Mouse (Mus musculus) erythroblast, embryonic 14.5 days (primary cell): ENCODE results near the gene Ankrd23. TPM values are rescaled to one million over a fixed set of nuclear protein-coding genes. Genes with fewer than 3 reads are reported as not detected.

Experiments
- H3K27me3 ChIP-seq: 2 replicates; pipeline ENCODE4 v1.6.1; 2012; ENCODE audit warnings: inconsistent platforms; ENCODE audit not compliant: control insufficient read depth
- H3K36me3 ChIP-seq: 2 replicates; pipeline ENCODE4 v1.6.1; 2012; ENCODE audit warnings: mild to moderate bottlenecking, inconsistent platforms; ENCODE audit not compliant: control insufficient read depth
- H3K4me1 ChIP-seq: 2 replicates; pipeline ENCODE4 v1.6.1; 2012; ENCODE audit warnings: inconsistent platforms; ENCODE audit not compliant: control insufficient read depth
- H3K4me3 ChIP-seq: replicated peaks from 2 replicates; pipeline ENCODE3; 2012; ENCODE audit warnings: moderate library complexity, mild to moderate bottlenecking, inconsistent platforms
- H3K9me3 ChIP-seq: 2 replicates; pipeline ENCODE4 v1.6.1; 2012; ENCODE audit warnings: low read length, inconsistent platforms, mixed read lengths; ENCODE audit not compliant: control insufficient read depth
- GATA1 ChIP-seq: IDR thresholded peaks from 2 replicates; pipeline ENCODE4 v1.6.1; 2012; ENCODE audit warnings: low read length, inconsistent platforms, mixed read lengths
- TAL1 ChIP-seq: IDR thresholded peaks from 3 replicates; pipeline ENCODE4 v1.6.1; 2012; ENCODE audit warnings: low read length, inconsistent platforms, mixed read lengths
- polyA plus RNA-seq: library from polyadenylated mRNA; stranded (reverse); fragments of >175 nt; gene quantifications from 2 replicates; pipeline ENCODE4 v1.2.3, GENCODE M21; 2012

Ankrd23 gene
- polyA plus RNA-seq, 1 experiment, result 0.11 TPM

DNA sequence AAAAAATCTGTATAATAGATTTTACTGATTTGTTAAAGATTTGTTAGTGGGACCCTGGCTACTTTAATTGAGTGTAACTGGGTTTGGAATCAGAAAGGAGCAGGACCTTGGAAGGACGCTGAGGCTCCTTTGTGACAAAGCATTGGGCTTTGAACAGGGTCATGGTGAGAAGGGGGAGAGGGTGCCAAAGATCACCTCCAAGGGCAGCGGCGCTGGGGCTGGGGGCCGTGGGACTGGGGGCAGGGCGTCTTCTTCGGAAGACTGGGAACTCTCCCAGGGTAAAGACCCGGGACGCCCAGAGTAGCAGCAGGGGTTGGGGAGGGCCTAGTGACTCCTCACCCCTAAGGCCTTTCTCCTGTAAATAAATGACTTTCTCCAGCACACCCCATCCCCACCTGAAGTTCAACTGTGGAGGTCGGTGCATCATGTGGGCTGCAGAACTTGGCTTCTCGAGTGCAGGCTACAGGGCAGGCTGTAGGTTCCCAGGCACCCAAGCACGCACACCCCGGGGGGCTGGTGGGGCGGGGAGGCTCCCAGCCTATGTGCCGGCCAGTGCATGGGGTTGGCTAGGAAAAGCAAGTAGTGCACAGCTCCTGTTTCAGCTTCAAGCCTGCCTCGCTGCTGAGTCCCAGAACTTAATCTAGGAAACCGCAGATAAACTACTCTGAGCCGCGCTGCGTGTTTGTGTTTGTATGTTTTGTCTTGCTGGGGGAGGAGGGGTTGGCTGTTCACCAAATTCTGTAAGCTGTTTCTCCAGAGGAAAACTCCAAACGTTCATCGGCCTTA lies 31.3 kb upstream of the Ankrd23 start:
- no peaks in the 10 kb centered on the region for H3K36me3 ChIP-seq
- H3K9me3 ChIP-seq, result no peaks in the 10 kb centered on the region
- TF ChIP-seq GATA1, result no peak
- no peak for TF ChIP-seq TAL1
- peaks cover 3% of the 10 kb centered on the region for H3K4me1 ChIP-seq
- no peak overlapping the region for H3K4me3 ChIP-seq
- H3K27me3 ChIP-seq, result peaks cover 4% of the 10 kb centered on the region

GRCm38 (mm10) chr1:36566425-36566824 lies 29.7 kb upstream of the Ankrd23 start:
- TF ChIP-seq TAL1 (no peak), GATA1 (no peak)
- peaks cover 12% of the 10 kb centered on the region for H3K27me3 ChIP-seq

DNA sequence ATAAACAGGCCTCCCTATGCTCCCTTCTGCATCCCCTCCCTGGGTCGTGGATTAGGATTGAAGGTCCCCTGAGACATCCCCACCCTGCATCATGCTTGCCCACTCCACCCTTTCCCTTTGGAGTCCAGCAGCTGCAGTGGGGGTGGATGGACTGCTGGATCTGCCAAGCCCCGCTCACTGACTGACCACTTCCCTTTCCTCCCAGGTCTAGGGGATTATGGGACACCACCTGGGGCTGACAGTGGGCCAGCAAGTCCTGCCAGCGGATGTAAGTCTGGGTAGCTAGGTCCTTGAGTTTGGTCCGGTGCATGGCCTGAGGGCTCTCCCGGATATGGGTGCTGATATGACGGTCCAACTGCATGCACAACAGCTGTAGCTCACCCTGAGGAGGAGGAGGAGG lies 27.4 kb upstream of the Ankrd23 start:
- Histone ChIP-seq H3K4me1 (peaks cover 7% of the 10 kb centered on the region), H3K36me3 (no peaks in the 10 kb centered on the region), H3K27me3 (peaks cover 35% of the 10 kb centered on the region), H3K4me3 (no peak overlapping the region), H3K9me3 (no peaks in the 10 kb centered on the region)
- TF ChIP-seq TAL1 (no peak), GATA1 (no peak)

More at GRCm38 (mm10) chr1:36566425-36566824, 29.7 kb upstream of the Ankrd23 start:
- H3K9me3 ChIP-seq, result no peaks in the 10 kb centered on the region
- peaks cover 7% of the 10 kb centered on the region for H3K4me1 ChIP-seq
- H3K36me3 ChIP-seq, result no peaks in the 10 kb centered on the region
- no peak overlapping the region for H3K4me3 ChIP-seq

DNA sequence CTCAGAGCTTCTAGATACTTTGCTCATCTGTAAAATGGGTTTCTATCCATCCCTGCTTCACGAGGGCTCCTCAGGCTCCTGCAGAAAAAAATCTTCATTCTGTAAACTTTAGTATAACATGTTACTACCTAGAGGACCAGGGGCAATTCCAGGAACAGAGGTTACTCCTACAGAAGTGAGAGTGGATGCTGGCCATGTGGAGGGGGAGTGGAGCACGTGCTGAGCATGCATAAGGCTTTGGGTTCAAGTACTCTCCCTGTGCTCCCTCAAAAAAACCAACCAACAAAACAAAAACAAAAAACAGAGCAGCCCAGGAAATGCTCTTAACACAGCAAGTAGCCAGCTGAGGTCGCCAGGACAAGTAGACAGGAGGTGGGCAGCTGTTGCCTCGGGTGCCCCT lies 26.9 kb upstream of the Ankrd23 start:
- peaks cover 40% of the 10 kb centered on the region for H3K27me3 ChIP-seq
- no peak overlapping the region for H3K4me3 ChIP-seq
- no peaks in the 10 kb centered on the region for H3K9me3 ChIP-seq
- TF ChIP-seq GATA1, result no peak
- no peak for TF ChIP-seq TAL1
- no peaks in the 10 kb centered on the region for H3K36me3 ChIP-seq
- H3K4me1 ChIP-seq, result peaks cover 7% of the 10 kb centered on the region

DNA sequence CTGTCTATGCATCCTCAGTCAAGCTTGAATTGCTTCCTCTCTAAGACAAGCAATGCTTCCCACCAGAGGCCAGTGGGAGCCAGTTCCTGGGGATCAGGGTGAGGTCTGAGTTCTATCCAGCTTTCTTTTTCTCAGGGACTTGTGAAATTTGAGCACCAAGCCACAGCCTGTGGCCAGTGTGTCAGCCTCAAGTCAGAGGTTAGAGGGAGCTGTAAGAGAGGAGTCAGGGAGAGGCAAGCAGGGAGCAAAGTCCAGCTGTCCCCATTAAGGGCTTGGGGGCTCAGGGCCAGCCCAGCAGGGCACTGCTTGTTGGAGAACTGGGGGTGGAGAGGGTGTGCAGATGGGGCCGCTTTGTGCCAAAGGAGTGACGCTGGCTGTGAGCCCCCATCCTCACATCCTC lies 26.5 kb upstream of the Ankrd23 start:
- Histone ChIP-seq H3K4me3 (no peak overlapping the region), H3K27me3 (peaks cover 44% of the 10 kb centered on the region), H3K4me1 (peaks cover 7% of the 10 kb centered on the region), H3K36me3 (no peaks in the 10 kb centered on the region), H3K9me3 (no peaks in the 10 kb centered on the region)
- no peak for TF ChIP-seq TAL1
- no peak for TF ChIP-seq GATA1

- no peaks in the 10 kb centered on the region for H3K36me3 ChIP-seq
- peaks cover 53% of the 10 kb centered on the region for H3K27me3 ChIP-seq
- H3K4me1 ChIP-seq, result peaks cover 14% of the 10 kb centered on the region
- H3K4me3 ChIP-seq, result no peak overlapping the region
- TF ChIP-seq TAL1 (no peak), GATA1 (no peak)
- no peaks in the 10 kb centered on the region for H3K9me3 ChIP-seq
These were observed 25.7 kb upstream of the Ankrd23 start for GRCm38 (mm10) chr1:36562388-36562787.

DNA sequence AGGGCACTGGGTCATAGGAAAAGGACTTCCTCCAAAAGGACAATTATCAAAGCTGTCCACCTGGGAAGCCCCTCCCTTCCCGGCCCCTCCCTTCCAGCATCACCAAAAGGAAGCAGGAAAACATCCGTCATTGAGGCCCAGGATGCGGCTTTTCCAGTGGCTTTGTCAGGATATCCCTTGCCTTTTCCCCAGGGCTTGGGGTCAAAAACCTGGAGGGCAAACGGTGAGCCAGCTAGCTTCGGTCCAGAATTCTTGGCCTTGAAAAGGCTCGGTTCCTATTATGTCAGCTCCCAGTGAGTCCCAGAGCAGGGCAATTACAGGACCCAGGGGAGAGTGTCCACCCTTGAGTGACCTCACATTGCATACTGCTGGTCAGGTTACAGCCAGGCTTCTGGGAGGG lies 24.2 kb upstream of the Ankrd23 start:
- Histone ChIP-seq H3K4me3 (no peak overlapping the region), H3K4me1 (peaks cover 22% of the 10 kb centered on the region), H3K9me3 (no peaks in the 10 kb centered on the region; the same call in 1 of the 2 replicates), H3K36me3 (no peaks in the 10 kb centered on the region), H3K27me3 (peaks cover 67% of the 10 kb centered on the region)
- no peak for TF ChIP-seq GATA1
- TF ChIP-seq TAL1, result no peak

- no peaks in the 10 kb centered on the region; the same call in 1 of the 2 replicates for H3K36me3 ChIP-seq
- no peak overlapping the region for H3K4me3 ChIP-seq
- TF ChIP-seq TAL1 (no peak), GATA1 (no peak)
- no peaks in the 10 kb centered on the region; the same call in 1 of the 2 replicates for H3K9me3 ChIP-seq
- H3K27me3 ChIP-seq, result peaks cover 78% of the 10 kb centered on the region
- H3K4me1 ChIP-seq, result peaks cover 22% of the 10 kb centered on the region
These were observed 23.2 kb upstream of the Ankrd23 start for GRCm38 (mm10) chr1:36559888-36560287.

DNA sequence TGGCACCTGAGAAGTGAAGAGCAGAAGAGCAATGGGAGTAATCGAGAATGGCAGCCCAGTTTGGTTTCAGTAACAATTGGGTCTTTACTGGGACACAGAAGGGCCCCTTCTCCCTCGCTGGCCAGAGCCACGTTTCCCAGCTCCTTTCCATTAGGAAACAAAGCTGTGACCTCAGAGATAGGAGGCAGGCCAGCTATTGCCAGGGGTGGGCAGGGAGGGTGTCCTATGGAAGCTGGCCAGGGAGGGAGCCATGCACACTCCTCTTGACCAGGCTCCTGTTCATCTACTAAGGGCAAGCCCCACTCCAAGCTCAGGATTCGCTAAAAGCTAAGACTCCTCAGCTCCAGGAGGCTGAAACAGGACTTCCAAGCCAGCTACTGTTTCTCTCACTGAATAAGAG lies 22.6 kb upstream of the Ankrd23 start:
- Histone ChIP-seq H3K9me3 (no peaks in the 10 kb centered on the region; the same call in 1 of the 2 replicates), H3K4me1 (peaks cover 22% of the 10 kb centered on the region), H3K4me3 (no peak overlapping the region), H3K27me3 (peaks cover 83% of the 10 kb centered on the region), H3K36me3 (no peaks in the 10 kb centered on the region; the same call in 1 of the 2 replicates)
- TF ChIP-seq GATA1 (no peak), TAL1 (no peak)
